Mouse (Mus musculus) bone marrow, adult 2 months (tissue): Measurements from ENCODE around the gene Hddc3.

Experiments used
- CTCF ChIP-seq: fragments of 200-500 bp; IDR thresholded peaks from 2 replicates; pipeline ENCODE4 v1.5.1; 2011; ENCODE audit warnings: low read length, control low read depth; ENCODE audit not compliant: control insufficient read depth, insufficient read depth
- POLR2A ChIP-seq: fragments of 200-500 bp; IDR thresholded peaks from 2 replicates; pipeline ENCODE4 v1.6.1; 2011; ENCODE audit warnings: low read depth, mild to moderate bottlenecking, control low read depth, low read length, borderline replicate concordance; ENCODE audit not compliant: control insufficient read depth

DNA sequence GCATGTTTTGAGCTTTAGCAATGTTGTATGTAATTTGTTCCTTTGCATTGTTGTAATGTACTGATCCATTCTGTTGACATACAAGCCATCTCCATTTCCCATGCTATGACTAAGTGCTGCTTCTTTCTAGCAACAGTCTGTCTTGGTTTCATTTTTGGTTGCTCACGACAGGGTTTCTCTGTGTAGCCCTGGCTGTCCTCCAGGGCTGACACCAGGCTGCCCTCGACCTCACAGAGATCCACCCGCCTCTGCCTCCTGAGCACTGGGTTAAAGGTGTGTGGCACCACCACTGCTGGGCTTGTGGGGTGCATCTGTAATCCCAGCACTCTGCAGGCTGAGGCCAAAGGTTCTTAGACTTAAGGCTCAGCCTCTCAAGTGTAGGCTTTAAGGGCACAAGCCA is 43.3 kb upstream of the Hddc3 start:
- TF ChIP-seq CTCF (no peak), POLR2A (no peak)
